ENCODE assay signal across 18 mouse cellular contexts in genomic region chr15:95275553-95275952, GRCm38 (mm10).
"Had no signal": no experiment of that assay in that cellular context is flagged by ENCODE, and none has a peak within 500 bp of the region (broad histone marks: within the 10 kb centered on the region; RNA-seq: fewer than 3 reads in every experiment).

No protein-coding gene starts in this region.

- H3K4me2 ChIP-seq: liver, embryonic 11.5 days; liver, embryonic 13.5 days; liver, embryonic 15.5 days; midbrain, embryonic 11.5 days; midbrain, embryonic 13.5 days; midbrain, embryonic 15.5 days; neural tube, embryonic 13.5 days; stomach, embryonic 15.5 days had no signal

- H3K9ac ChIP-seq: liver, embryonic 13.5 days; liver, embryonic 15.5 days; liver, postnatal 0 days; midbrain, embryonic 13.5 days; midbrain, embryonic 15.5 days; neural tube, embryonic 13.5 days; stomach, embryonic 15.5 days had no signal

- H3K36me3 ChIP-seq: liver, embryonic 13.5 days; liver, embryonic 15.5 days; midbrain, embryonic 13.5 days; midbrain, embryonic 15.5 days; neural tube, embryonic 13.5 days; stomach, embryonic 15.5 days had no signal

- H3K27me3 ChIP-seq: liver, embryonic 13.5 days; liver, embryonic 15.5 days; megakaryocyte, embryonic 14.5 days; midbrain, embryonic 13.5 days; midbrain, embryonic 15.5 days; neural tube, embryonic 13.5 days; stomach, embryonic 15.5 days had no signal

- H3K4me3 ChIP-seq: liver, embryonic 13.5 days; liver, embryonic 15.5 days; megakaryocyte, embryonic 14.5 days; midbrain, embryonic 13.5 days; midbrain, embryonic 15.5 days; neural tube, embryonic 13.5 days; stomach, embryonic 15.5 days had no signal

- ATAC-seq: liver, postnatal 0 days; midbrain, embryonic 13.5 days; midbrain, embryonic 15.5 days had no signal

- H3K9me3 ChIP-seq: midbrain, embryonic 13.5 days; midbrain, embryonic 15.5 days; neural tube, embryonic 13.5 days; stomach, embryonic 15.5 days had no signal

- DNase-seq: liver, embryonic 13.5 days; liver, postnatal 0 days; lung, adult 2 months; lung, postnatal 36 days; right cerebral cortex, postnatal 14 days; thymus, adult 2 months; thymus, postnatal 25 days; thymus, postnatal 4 days had no signal

- H3K4me1 ChIP-seq: liver, embryonic 13.5 days; liver, embryonic 15.5 days; megakaryocyte, embryonic 14.5 days; midbrain, embryonic 13.5 days; midbrain, embryonic 15.5 days; stomach, embryonic 15.5 days had no signal

- H3K27ac ChIP-seq: liver, embryonic 13.5 days; liver, embryonic 15.5 days; macrophage; midbrain, embryonic 13.5 days; midbrain, embryonic 15.5 days; neural tube, embryonic 13.5 days; stomach, embryonic 15.5 days; stomach, postnatal 0 days had no signal
